Mouse (Mus musculus) stomach, postnatal 0 days (tissue): ENCODE results near the gene Smarcc2.

ENCODE experiments used
- CTCF ChIP-seq: IDR thresholded peaks from 2 replicates; pipeline ENCODE4 v1.5.1; 2016; ENCODE audit warnings: antibody characterized with exemption, low read depth, mild to moderate bottlenecking, moderate library complexity
- EP300 ChIP-seq: optimal IDR thresholded peaks from 2 replicates; pipeline ENCODE3; 2016; ENCODE audit warnings: antibody characterized with exemption

DNA sequence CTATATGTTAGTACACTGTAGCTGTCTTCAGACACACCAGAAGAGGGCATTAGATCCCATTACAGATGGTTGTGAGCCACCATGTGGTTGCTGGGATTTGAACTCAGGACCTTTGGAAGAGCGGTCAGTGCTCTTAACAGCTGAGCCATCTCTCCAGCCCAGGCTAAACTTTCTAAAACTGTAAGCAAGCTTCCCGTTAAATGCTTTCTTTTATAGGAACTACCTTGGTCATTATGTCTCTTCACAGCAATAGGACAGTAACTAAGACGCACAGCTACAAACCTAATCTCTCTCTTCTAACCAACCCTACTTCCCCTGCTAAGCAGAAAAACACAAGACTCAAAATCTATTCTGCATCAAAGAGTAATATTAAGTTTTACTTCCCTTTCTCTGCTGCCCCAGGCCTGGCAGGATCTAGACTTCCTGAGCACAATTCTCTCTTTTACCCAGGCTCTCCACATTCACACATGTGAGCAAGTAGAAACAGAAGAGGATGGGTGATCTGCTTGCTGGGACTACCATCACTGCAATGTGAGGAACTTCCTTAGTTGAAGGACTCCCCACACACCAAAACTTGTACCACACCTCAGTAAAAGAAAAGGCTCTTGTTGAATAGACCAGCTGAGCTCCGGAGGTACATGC lies 76.7 kb downstream of the Smarcc2 start:
- no peak for TF ChIP-seq EP300
- no peak for TF ChIP-seq CTCF
